Mouse (Mus musculus): ENCODE results near the gene Trim16.

Trim16 gene

GRCm38 (mm10) chr11:62891763-62892162, 71.7 kb downstream of the Trim16 start:
- no peak for DNase-seq (ENCODE audit: low spot score)

All from yolk sac, embryonic 10.5 days (tissue).